Mouse (Mus musculus): ENCODE data around the gene Dlg2. TPM values are rescaled to one million over a fixed set of nuclear protein-coding genes. Genes with fewer than 3 reads are reported as not detected.

The Dlg2 gene
- polyA plus RNA-seq, 1 experiment = 1.7 TPM

GRCm38 (mm10) chr7:91432563-91432962, 956.1 kb downstream of the Dlg2 start:
- TF ChIP-seq CTCF (IDR thresholded peaks at IDR 0.05; ENCODE audit: extremely low read depth, insufficient read depth, insufficient read length, insufficient replicate concordance) = no peak
- TF ChIP-seq POLR2A (IDR thresholded peaks at IDR 0.05; ENCODE audit: low read depth, low read length) = no peak
- WGBS = 91% methylated on average over 4 of the region's 4 CpGs
- no peak overlapping the region for H3K27ac ChIP-seq (ENCODE audit: insufficient read depth, low read length)

GRCm38 (mm10) chr7:91434739-91435138, 958.3 kb downstream of the Dlg2 start:
- DNase-seq (ENCODE audit: low read depth in 1 of 2, low spot score in 2 of 2) = no peak
- Histone ChIP-seq H3K4me3 (ENCODE audit: extremely low read depth, insufficient read depth, insufficient read length) (no peak overlapping the region), H3K4me1 (ENCODE audit: control insufficient read depth, insufficient read depth, insufficient read length) (no peaks in the 10 kb centered on the region), H3K36me3 (ENCODE audit: control insufficient read depth, insufficient read depth, low read length) (no peaks in the 10 kb centered on the region), H3K27ac (ENCODE audit: insufficient read depth, low read length) (no peak overlapping the region), H3K27me3 (ENCODE audit: control insufficient read depth, insufficient read depth, low read length) (no peaks in the 10 kb centered on the region)
- WGBS = 85% methylated on average over 5 of the region's 5 CpGs
- no peak for TF ChIP-seq CTCF (IDR thresholded peaks at IDR 0.05; ENCODE audit: extremely low read depth, insufficient read depth, insufficient read length, insufficient replicate concordance)

More at GRCm38 (mm10) chr7:91432563-91432962, 956.1 kb downstream of the Dlg2 start:
- no peak overlapping the region for H3K4me3 ChIP-seq (ENCODE audit: extremely low read depth, insufficient read depth, insufficient read length)
- H3K4me1 ChIP-seq (ENCODE audit: control insufficient read depth, insufficient read depth, insufficient read length) = no peaks in the 10 kb centered on the region
- DNase-seq (ENCODE audit: low read depth in 1 of 2, low spot score in 2 of 2) = no peak
- no peaks in the 10 kb centered on the region for H3K27me3 ChIP-seq (ENCODE audit: control insufficient read depth, insufficient read depth, low read length)
- H3K36me3 ChIP-seq (ENCODE audit: control insufficient read depth, insufficient read depth, low read length) = no peaks in the 10 kb centered on the region

- Histone ChIP-seq H3K27ac (ENCODE audit: insufficient read depth, low read length) (no peak overlapping the region), H3K4me1 (ENCODE audit: control insufficient read depth, insufficient read depth, insufficient read length) (no peaks in the 10 kb centered on the region), H3K4me3 (ENCODE audit: extremely low read depth, insufficient read depth, insufficient read length) (no peak overlapping the region), H3K36me3 (ENCODE audit: control insufficient read depth, insufficient read depth, low read length) (no peaks in the 10 kb centered on the region), H3K27me3 (ENCODE audit: control insufficient read depth, insufficient read depth, low read length) (no peaks in the 10 kb centered on the region)
- TF ChIP-seq POLR2A (IDR thresholded peaks at IDR 0.05; ENCODE audit: low read depth, low read length) (no peak), CTCF (IDR thresholded peaks at IDR 0.05; ENCODE audit: extremely low read depth, insufficient read depth, insufficient read length, insufficient replicate concordance) (no peak)
- 73% methylated on average over 6 of the region's 6 CpGs for WGBS
- no peak for DNase-seq (ENCODE audit: low read depth in 1 of 2, low spot score in 2 of 2)
Observed at GRCm38 (mm10) chr7:91440326-91440725, 963.9 kb downstream of the Dlg2 start.

- 75% methylated on average over 11 of the region's 11 CpGs for WGBS
- TF ChIP-seq CTCF (IDR thresholded peaks at IDR 0.05; ENCODE audit: extremely low read depth, insufficient read depth, insufficient read length, insufficient replicate concordance) (no peak), POLR2A (IDR thresholded peaks at IDR 0.05; ENCODE audit: low read depth, low read length) (no peak)
- Histone ChIP-seq H3K4me3 (ENCODE audit: extremely low read depth, insufficient read depth, insufficient read length) (no peak overlapping the region), H3K4me1 (ENCODE audit: control insufficient read depth, insufficient read depth, insufficient read length) (no peaks in the 10 kb centered on the region), H3K27ac (ENCODE audit: insufficient read depth, low read length) (no peak overlapping the region), H3K27me3 (ENCODE audit: control insufficient read depth, insufficient read depth, low read length) (no peaks in the 10 kb centered on the region), H3K36me3 (ENCODE audit: control insufficient read depth, insufficient read depth, low read length) (no peaks in the 10 kb centered on the region)
- no peak for DNase-seq (ENCODE audit: low read depth in 1 of 2, low spot score in 2 of 2)
Observed at GRCm38 (mm10) chr7:91442447-91443376, 966.2 kb downstream of the Dlg2 start.

- TF ChIP-seq CTCF (IDR thresholded peaks at IDR 0.05; ENCODE audit: extremely low read depth, insufficient read depth, insufficient read length, insufficient replicate concordance) = no peak
- TF ChIP-seq POLR2A (IDR thresholded peaks at IDR 0.05; ENCODE audit: low read depth, low read length) = no peak
Observed at GRCm38 (mm10) chr7:91443377-91443714, 966.9 kb downstream of the Dlg2 start.

GRCm38 (mm10) chr7:91443913-91444312, 967.4 kb downstream of the Dlg2 start:
- WGBS = 69% methylated on average over 3 of the region's 3 CpGs
- TF ChIP-seq POLR2A (IDR thresholded peaks at IDR 0.05; ENCODE audit: low read depth, low read length) (no peak), CTCF (IDR thresholded peaks at IDR 0.05; ENCODE audit: extremely low read depth, insufficient read depth, insufficient read length, insufficient replicate concordance) (no peak)
- Histone ChIP-seq H3K36me3 (ENCODE audit: control insufficient read depth, insufficient read depth, low read length) (no peaks in the 10 kb centered on the region), H3K27me3 (ENCODE audit: control insufficient read depth, insufficient read depth, low read length) (no peaks in the 10 kb centered on the region), H3K27ac (ENCODE audit: insufficient read depth, low read length) (no peak overlapping the region), H3K4me1 (ENCODE audit: control insufficient read depth, insufficient read depth, insufficient read length) (no peaks in the 10 kb centered on the region), H3K4me3 (ENCODE audit: extremely low read depth, insufficient read depth, insufficient read length) (no peak overlapping the region)
- DNase-seq (ENCODE audit: low read depth in 1 of 2, low spot score in 2 of 2) = no peak

More at GRCm38 (mm10) chr7:91443377-91443714, 966.9 kb downstream of the Dlg2 start:
- H3K4me3 ChIP-seq (ENCODE audit: extremely low read depth, insufficient read depth, insufficient read length) = no peak overlapping the region
- no peaks in the 10 kb centered on the region for H3K27me3 ChIP-seq (ENCODE audit: control insufficient read depth, insufficient read depth, low read length)
- no peaks in the 10 kb centered on the region for H3K36me3 ChIP-seq (ENCODE audit: control insufficient read depth, insufficient read depth, low read length)
- no peak for DNase-seq (ENCODE audit: low read depth in 1 of 2, low spot score in 2 of 2)
- H3K4me1 ChIP-seq (ENCODE audit: control insufficient read depth, insufficient read depth, insufficient read length) = no peaks in the 10 kb centered on the region
- 84% methylated on average over 5 of the region's 5 CpGs for WGBS
- no peak overlapping the region for H3K27ac ChIP-seq (ENCODE audit: insufficient read depth, low read length)

GRCm38 (mm10) chr7:91444728-91445127, 968.3 kb downstream of the Dlg2 start:
- Histone ChIP-seq H3K27ac (ENCODE audit: insufficient read depth, low read length) (no peak overlapping the region), H3K36me3 (ENCODE audit: control insufficient read depth, insufficient read depth, low read length) (no peaks in the 10 kb centered on the region), H3K4me1 (ENCODE audit: control insufficient read depth, insufficient read depth, insufficient read length) (no peaks in the 10 kb centered on the region), H3K27me3 (ENCODE audit: control insufficient read depth, insufficient read depth, low read length) (no peaks in the 10 kb centered on the region), H3K4me3 (ENCODE audit: extremely low read depth, insufficient read depth, insufficient read length) (no peak overlapping the region)
- 76% methylated on average over 3 of the region's 3 CpGs for WGBS
- TF ChIP-seq POLR2A (IDR thresholded peaks at IDR 0.05; ENCODE audit: low read depth, low read length) (no peak), CTCF (IDR thresholded peaks at IDR 0.05; ENCODE audit: extremely low read depth, insufficient read depth, insufficient read length, insufficient replicate concordance) (no peak)
- no peak for DNase-seq (ENCODE audit: low read depth in 1 of 2, low spot score in 2 of 2)
